Comparison of ENCODE assay signal across 10 mouse cellular contexts in the genomic region with DNA sequence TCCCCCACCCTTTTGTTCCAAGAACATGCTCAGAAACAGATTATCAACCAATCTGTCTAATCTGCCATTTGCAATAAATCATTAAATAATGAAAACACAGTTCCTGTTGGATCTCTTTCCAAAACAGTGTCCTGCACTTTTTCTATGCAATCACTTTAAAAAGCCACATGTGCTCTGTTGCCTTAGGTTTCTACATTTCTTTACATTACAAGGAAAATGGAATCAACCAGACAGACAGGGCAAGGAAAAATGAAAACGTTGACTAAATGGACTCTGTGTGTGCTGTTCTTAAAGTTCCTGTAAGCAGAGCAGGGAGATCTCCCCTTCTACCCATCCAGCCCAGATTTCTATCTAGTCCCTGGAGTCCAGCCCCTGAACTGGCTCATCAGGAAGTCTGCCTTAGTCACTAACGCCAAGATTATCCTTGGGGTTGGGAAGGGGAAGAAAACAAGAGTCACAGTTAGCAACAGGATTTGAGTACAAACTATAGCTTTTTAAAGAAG. TPM values are rescaled to one million over a fixed set of nuclear protein-coding genes. Genes with fewer than 3 reads are reported as not detected.
A peak's percentile ranks its signal among the peaks of the same experiment; 100 is the strongest.
DNase-seq lines count a peak whose midpoint lies in the region; ATAC-seq lines count a peak whose summit lies in the region.
"Had no signal": no experiment of that assay in that cellular context is flagged by ENCODE, and none has a peak within 500 bp of the region (broad histone marks: within the 10 kb centered on the region; RNA-seq: fewer than 3 reads in every experiment).

No protein-coding gene starts in this region.

- H3K4me2 ChIP-seq in heart, embryonic 13.5 days, result no peak overlapping the region
- H3K4me2 ChIP-seq in forebrain, embryonic 14.5 days (ENCODE audit: low read length), result peak overlapping the region; percentile 4; the same call in 1 of the 2 replicates
- H3K4me2 ChIP-seq in midbrain, embryonic 14.5 days (ENCODE audit: low read length), result peak overlapping the region; percentile 36

- peak overlapping the region; percentile 58 for H3K27ac ChIP-seq in heart, embryonic 13.5 days (replicated peaks)
- H3K27ac ChIP-seq in forebrain, embryonic 14.5 days (ENCODE audit: low read depth, low read length), result peak overlapping the region; percentile 68
- peak overlapping the region; percentile 84 for H3K27ac ChIP-seq in midbrain, embryonic 14.5 days (replicated peaks; ENCODE audit: low read depth, low read length)

- H3K9me3 ChIP-seq in heart, embryonic 13.5 days, result no peaks in the 10 kb centered on the region
- no peaks in the 10 kb centered on the region for H3K9me3 ChIP-seq in forebrain, embryonic 14.5 days (replicated peaks; ENCODE audit: control insufficient read depth, low read length)
- H3K9me3 ChIP-seq in midbrain, embryonic 14.5 days (ENCODE audit: control insufficient read depth, low read length), result no peaks in the 10 kb centered on the region

- intact Hi-C loops in left cerebral cortex, postnatal 10 days (cut with DNase I), result no loop called here

- H3K9ac ChIP-seq in heart, embryonic 13.5 days, result no peak overlapping the region
- peak overlapping the region; percentile 35; the same call in 1 of the 2 replicates for H3K9ac ChIP-seq in forebrain, embryonic 14.5 days (ENCODE audit: low read length)
- peak overlapping the region; percentile 31 for H3K9ac ChIP-seq in midbrain, embryonic 14.5 days (replicated peaks; ENCODE audit: low read length)

- H3K4me3 ChIP-seq in heart, embryonic 13.5 days, result no peak overlapping the region
- no peak overlapping the region for H3K4me3 ChIP-seq in forebrain, embryonic 14.5 days (ENCODE audit: low read depth, low read length)
- no peak overlapping the region for H3K4me3 ChIP-seq in midbrain, embryonic 14.5 days (replicated peaks; ENCODE audit: low read depth, low read length)

- H3K27me3 ChIP-seq in heart, embryonic 13.5 days (replicated peaks), result no peaks in the 10 kb centered on the region
- no peaks in the 10 kb centered on the region for H3K27me3 ChIP-seq in forebrain, embryonic 14.5 days (replicated peaks; ENCODE audit: control insufficient read depth, insufficient read depth, low read length)
- H3K27me3 ChIP-seq in midbrain, embryonic 14.5 days (ENCODE audit: control insufficient read depth, insufficient read depth, low read length), result no peaks in the 10 kb centered on the region

- peaks cover 46% of the 10 kb centered on the region for H3K4me1 ChIP-seq in heart, embryonic 13.5 days
- H3K4me1 ChIP-seq in forebrain, embryonic 14.5 days (ENCODE audit: control insufficient read depth, insufficient read depth, low read length), result peaks cover 28% of the 10 kb centered on the region
- H3K4me1 ChIP-seq in midbrain, embryonic 14.5 days (ENCODE audit: control insufficient read depth, insufficient read depth, low read length), result peaks cover 19% of the 10 kb centered on the region

- no peak for ATAC-seq in heart, embryonic 13.5 days (ENCODE audit: extremely low read depth, insufficient number of reproducible peaks, low FRiP score, low TSS enrichment)
- ATAC-seq in forebrain, embryonic 14.5 days, result 0 out of 2 replicates have a peak, but pooled peaks have one; percentile 19
- ATAC-seq in midbrain, embryonic 14.5 days (ENCODE audit: low FRiP score, low TSS enrichment), result no peak

- peaks cover 11% of the 10 kb centered on the region; the same call in 1 of the 2 replicates for H3K36me3 ChIP-seq in heart, embryonic 13.5 days
- H3K36me3 ChIP-seq in forebrain, embryonic 14.5 days (ENCODE audit: control insufficient read depth, insufficient read depth, low read length), result no peaks in the 10 kb centered on the region
- H3K36me3 ChIP-seq in midbrain, embryonic 14.5 days (ENCODE audit: control insufficient read depth, insufficient read depth, low read length), result no peaks in the 10 kb centered on the region

- WGBS in heart, embryonic 13.5 days, result 20% methylated on average over 2 of the region's 2 CpGs
- 15% methylated on average over 2 of the region's 2 CpGs for WGBS in forebrain, embryonic 14.5 days
- 7% methylated on average over 2 of the region's 2 CpGs for WGBS in midbrain, embryonic 14.5 days

- no peak for DNase-seq in heart, adult 8-10 months (ENCODE audit: low spot score)
- peak; percentile 74 for DNase-seq in MN1 (ENCODE audit: low spot score)
- no peak for DNase-seq in forebrain, embryonic 14.5 days (ENCODE audit: low spot score)
- no peak for DNase-seq in midbrain, embryonic 14.5 days
- DNase-seq in retina, postnatal 1 day, result no peak
- no peak for DNase-seq in right cerebral cortex, postnatal 25 days
- DNase-seq in left cerebral cortex, postnatal 10 days (ENCODE audit: extremely low spot score in 1 of 2, low spot score in 2 of 2), result no peak
- DNase-seq: cerebellum, adult 11-12 months; lung, postnatal 4 days had no signal

RNA-seq across cellular contexts. Expression of a gene that starts 13.7 kb away (rescaled TPM):
- polyA plus RNA-seq in heart, embryonic 13.5 days (2015; fragmentation: Nextera tagmentation; extraction: Ambion mirVana), result 52.3 and 55.5 TPM in 2 replicates
- 10 to 100 TPM; 26.9 to 35.6 (median 31.4) TPM for total RNA-seq in heart, adult 8-10 months (2022)
- polyA plus RNA-seq in forebrain, embryonic 14.5 days (2014; fragmentation: Nextera tagmentation; extraction: Ambion mirVana), result 76.7 and 90.7 TPM in 2 replicates
- polyA plus RNA-seq in midbrain, embryonic 14.5 days (2014; fragmentation: Nextera tagmentation; extraction: Ambion mirVana), result 85.1 and 99.5 TPM in 2 replicates
- 10 to 100 TPM; 59.4 to 76.6 TPM for total RNA-seq in left cerebral cortex, postnatal 10 days (2021)

RNA-seq across cellular contexts. Expression of a gene that starts 29.3 kb away (rescaled TPM):
- polyA plus RNA-seq in heart, embryonic 13.5 days (2015; fragmentation: Nextera tagmentation; extraction: Ambion mirVana), result 14.3 and 15.0 TPM in 2 replicates
- 1 to 10 TPM; 3.0 to 6.7 (median 5.4) TPM for total RNA-seq in heart, adult 8-10 months (2022)
- polyA plus RNA-seq in forebrain, embryonic 14.5 days (2014; fragmentation: Nextera tagmentation; extraction: Ambion mirVana), result 16.6 and 20.5 TPM in 2 replicates
- 21.8 and 24.9 TPM in 2 replicates for polyA plus RNA-seq in midbrain, embryonic 14.5 days (2014; fragmentation: Nextera tagmentation; extraction: Ambion mirVana)
- 10 to 100 TPM; 27.6 to 30.6 TPM for total RNA-seq in left cerebral cortex, postnatal 10 days (2021)

RNA-seq across cellular contexts. Expression of a gene that starts 43.9 kb away (rescaled TPM):
- polyA plus RNA-seq in heart, embryonic 13.5 days (2015; fragmentation: Nextera tagmentation; extraction: Ambion mirVana), result 8.1 and 10.0 TPM in 2 replicates
- total RNA-seq in heart, adult 8-10 months (2022), result 10 to 100 TPM; 14.9 to 17.6 (median 17.1) TPM
- polyA plus RNA-seq in forebrain, embryonic 14.5 days (2014; fragmentation: Nextera tagmentation; extraction: Ambion mirVana), result 8.6 and 12.7 TPM in 2 replicates
- 20.9 and 31.4 TPM in 2 replicates for polyA plus RNA-seq in midbrain, embryonic 14.5 days (2014; fragmentation: Nextera tagmentation; extraction: Ambion mirVana)
- 10 to 100 TPM; 43.5 to 45.5 TPM for total RNA-seq in left cerebral cortex, postnatal 10 days (2021)

RNA-seq across cellular contexts. Expression of a gene that starts 56.5 kb away (rescaled TPM):
- 18.5 and 20.0 TPM in 2 replicates for polyA plus RNA-seq in heart, embryonic 13.5 days (2015; fragmentation: Nextera tagmentation; extraction: Ambion mirVana)
- 1 to 10 TPM; 4.6 to 7.5 (median 6.2) TPM for total RNA-seq in heart, adult 8-10 months (2022)
- 38.0 and 44.3 TPM in 2 replicates for polyA plus RNA-seq in forebrain, embryonic 14.5 days (2014; fragmentation: Nextera tagmentation; extraction: Ambion mirVana)
- 36.1 and 37.9 TPM in 2 replicates for polyA plus RNA-seq in midbrain, embryonic 14.5 days (2014; fragmentation: Nextera tagmentation; extraction: Ambion mirVana)
- total RNA-seq in left cerebral cortex, postnatal 10 days (2021), result 10 to 100 TPM; 35.0 to 35.1 TPM
